Mouse (Mus musculus) embryonic facial prominence, embryonic 15.5 days (tissue): Measurements from ENCODE around the gene Krtap5-3. TPM values are rescaled to one million over a fixed set of nuclear protein-coding genes. Genes with fewer than 3 reads are reported as not detected.
"Not testable (repeated sequence)": the region's sequence is repeated elsewhere in the genome, so short reads cannot be mapped to it uniquely, and the experiment has no call there.

Experiments
- ATAC-seq: fragments of 200-750 bp; cut with Nextera tagmentation; 2 replicates; pipeline ENCODE4 v1.8.0; 2017; ENCODE audit warnings: low read depth, moderate TSS enrichment; ENCODE audit not compliant: insufficient number of reproducible peaks, low FRiP score, low TSS enrichment
- H3K27ac ChIP-seq: fragments of 300-500 bp; sonication (generic); replicated peaks from 2 replicates; pipeline ENCODE4 v1.5.1; 2015; ENCODE audit warnings: mild to moderate bottlenecking, inconsistent platforms
- H3K27me3 ChIP-seq: fragments of 300-500 bp; sonication (generic); 2 replicates; pipeline ENCODE4 v1.6.1; 2015; ENCODE audit warnings: inconsistent platforms
- H3K36me3 ChIP-seq: fragments of 300-500 bp; sonication (generic); 2 replicates; pipeline ENCODE4 v1.6.1; 2015; ENCODE audit warnings: mild to moderate bottlenecking, inconsistent platforms
- H3K4me1 ChIP-seq: fragments of 300-500 bp; sonication (generic); 2 replicates; pipeline ENCODE4 v1.6.1; 2015; ENCODE audit warnings: inconsistent platforms
- H3K4me2 ChIP-seq: fragments of 300-500 bp; sonication (generic); replicated peaks from 2 replicates; pipeline ENCODE4 v1.6.1; 2015; ENCODE audit warnings: mild to moderate bottlenecking, inconsistent platforms
- H3K4me3 ChIP-seq: fragments of 300-500 bp; sonication (generic); replicated peaks from 2 replicates; pipeline ENCODE4 v1.5.1; 2015; ENCODE audit warnings: mild to moderate bottlenecking, inconsistent platforms
- H3K9ac ChIP-seq: fragments of 300-500 bp; sonication (generic); 2 replicates; pipeline ENCODE4 v1.6.1; 2015; ENCODE audit warnings: inconsistent platforms
- H3K9me3 ChIP-seq: fragments of 300-500 bp; sonication (generic); replicated peaks from 2 replicates; pipeline ENCODE4 v1.6.1; 2016; ENCODE audit warnings: inconsistent platforms
- WGBS: fragments of 180-500 bp; shearing (Covaris S2); methylation state at CpG from one replicate; pipeline ENCODE4 v1.1.7; 2015; 5-methylcytosine and 5-hydroxymethylcytosine counted together
- polyA plus RNA-seq: library from polyadenylated mRNA; unstranded; fragments of >200 nt; fragmentation: Nextera tagmentation; extraction: Ambion mirVana; gene quantifications from 2 replicates; pipeline ENCODE4 v1.2.1, GENCODE M21; 2015

The Krtap5-3 gene
- 0.16 and 0.30 TPM in 2 replicates for polyA plus RNA-seq

DNA sequence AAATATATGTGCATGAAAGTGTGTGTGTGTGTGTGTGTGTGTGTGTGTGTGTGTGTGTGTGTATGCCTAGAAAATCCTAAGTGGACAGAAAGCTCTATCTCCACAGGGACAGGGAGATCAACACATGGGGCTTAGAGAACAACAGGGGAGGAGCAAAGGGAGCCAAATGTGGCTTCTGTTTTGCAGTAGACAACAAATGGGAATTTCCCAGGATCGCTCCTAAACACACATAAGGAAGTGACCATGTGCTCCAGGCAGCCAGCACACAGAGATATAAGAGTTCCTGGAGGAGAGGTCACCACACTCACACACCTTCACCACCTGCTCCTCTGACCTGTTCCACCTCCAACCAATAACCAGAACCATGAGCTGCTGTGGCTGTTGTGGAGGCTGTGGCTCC is at the start of gene Krtap5-3:
TSS of gene Krtap5-3 (plus strand) at position 301 of the 400 bp plus-strand sequence.
- Histone ChIP-seq H3K9me3 (no peaks in the 10 kb centered on the region), H3K4me2 (no peak within 1 kb of the TSS), H3K4me3 (no peak within 1 kb of the TSS), H3K4me1 (no peaks in the 10 kb centered on the region), H3K9ac (no peak within 1 kb of the TSS), H3K27ac (no peak within 1 kb of the TSS), H3K27me3 (no peaks in the 10 kb centered on the region), H3K36me3 (no peaks in the 10 kb centered on the region)
- no peak for ATAC-seq
- WGBS: 56% methylated on average over 1 of the region's 1 CpGs

DNA sequence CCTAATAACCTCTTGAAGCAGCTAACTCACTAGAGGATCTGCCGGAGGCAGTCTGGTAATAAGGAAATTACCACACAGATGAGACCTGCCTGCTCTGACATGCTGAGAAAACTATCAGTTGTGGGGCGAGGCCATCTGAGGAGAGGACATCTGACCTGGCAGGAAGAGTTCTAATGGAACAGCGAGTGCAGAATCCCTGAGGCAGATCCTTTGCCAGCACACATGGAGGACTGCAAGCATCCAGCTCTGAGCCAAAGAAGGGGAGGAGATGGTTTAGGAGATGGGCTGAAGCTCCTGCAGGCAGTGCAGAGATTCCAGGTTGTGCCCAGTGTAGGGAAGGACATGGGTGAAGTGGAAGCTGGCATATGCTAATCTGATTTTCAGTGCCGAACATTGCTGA is 49.0 kb upstream of the Krtap5-3 start:
- no peak overlapping the region for H3K4me3 ChIP-seq
- no peak overlapping the region for H3K27ac ChIP-seq
- ATAC-seq: no peak
- no peak overlapping the region for H3K4me2 ChIP-seq
- no peaks in the 10 kb centered on the region for H3K9me3 ChIP-seq
- no peaks in the 10 kb centered on the region for H3K4me1 ChIP-seq
- H3K9ac ChIP-seq: no peak overlapping the region
- H3K27me3 ChIP-seq: no peaks in the 10 kb centered on the region
- 73% methylated on average over 4 of the region's 4 CpGs for WGBS
- H3K36me3 ChIP-seq: no peaks in the 10 kb centered on the region

DNA sequence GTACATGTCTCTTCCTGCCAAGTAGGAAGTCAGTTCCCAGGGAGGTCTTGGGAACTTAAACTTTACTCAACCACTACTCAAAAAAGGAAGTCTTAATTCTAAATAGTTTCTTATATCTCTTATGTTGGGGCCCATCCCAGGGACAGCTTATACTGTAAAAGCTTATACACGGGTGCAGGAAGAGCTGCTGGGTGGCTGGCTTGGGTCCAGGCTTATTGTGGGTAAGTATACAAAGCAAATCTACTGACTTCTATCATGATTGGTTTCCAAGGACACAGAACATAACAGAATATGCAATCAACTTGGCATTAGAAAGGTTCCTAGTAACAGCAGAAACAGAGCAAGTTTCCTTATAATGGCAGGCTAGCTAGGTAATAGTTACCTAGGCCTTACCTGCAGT is 45.9 kb upstream of the Krtap5-3 start:
- no peak overlapping the region for H3K4me2 ChIP-seq
- 53% methylated on average over 1 of the region's 1 CpGs for WGBS
- H3K9ac ChIP-seq: no peak overlapping the region
- no peaks in the 10 kb centered on the region for H3K9me3 ChIP-seq
- H3K36me3 ChIP-seq: no peaks in the 10 kb centered on the region
- no peak for ATAC-seq
- no peak overlapping the region for H3K4me3 ChIP-seq
- H3K27ac ChIP-seq: no peak overlapping the region
- H3K4me1 ChIP-seq: no peaks in the 10 kb centered on the region
- no peaks in the 10 kb centered on the region for H3K27me3 ChIP-seq

DNA sequence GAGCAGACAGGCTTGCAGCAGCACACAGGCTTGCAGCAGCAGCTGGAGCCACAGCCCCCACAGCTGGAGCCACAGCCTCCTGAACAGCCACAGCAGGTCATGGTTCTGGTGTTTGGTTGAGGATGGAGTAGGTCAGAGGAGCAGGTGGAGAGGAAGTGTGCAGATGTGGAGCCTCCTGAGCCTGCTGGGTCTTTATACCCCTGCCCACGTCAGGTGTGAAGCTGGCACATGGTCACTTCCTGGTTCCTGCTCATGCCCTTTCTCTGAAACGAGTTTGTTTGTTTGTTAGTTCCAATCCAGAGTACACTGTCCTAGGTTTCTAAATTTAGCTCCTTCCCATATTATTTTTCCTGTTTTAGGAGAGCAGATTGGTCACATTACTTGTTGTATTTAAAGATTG is 44.2 kb upstream of the Krtap5-3 start, which contains the start of gene Gm29735:
TSS of gene Gm29735 (minus strand) at position 101 of the 400 bp plus-strand sequence.
- WGBS: 42% methylated on average over 2 of the region's 2 CpGs
- H3K4me1 ChIP-seq, H3K27ac ChIP-seq, H3K4me3 ChIP-seq, ATAC-seq, H3K9me3 ChIP-seq, H3K36me3 ChIP-seq, H3K27me3 ChIP-seq, H3K9ac ChIP-seq, H3K4me2 ChIP-seq: not testable (repeated sequence)

DNA sequence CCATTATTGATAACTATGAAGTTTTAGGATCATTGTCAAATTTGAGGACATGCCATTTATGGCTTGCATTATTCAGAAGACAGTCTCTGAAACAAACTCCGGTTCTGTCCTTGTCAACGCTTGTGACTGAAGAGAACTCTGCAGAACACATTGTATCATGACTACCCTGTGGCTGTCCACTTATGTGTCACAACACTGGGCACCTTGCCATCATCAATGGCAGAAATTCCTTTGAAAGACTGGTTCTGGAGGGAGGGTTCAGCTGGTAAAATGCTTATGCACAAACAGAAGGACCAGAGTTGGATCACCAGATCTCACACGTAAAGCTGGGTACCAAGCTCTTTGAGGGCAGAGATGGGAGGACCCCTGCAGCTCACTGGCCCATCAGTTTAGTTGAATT is 41.8 kb upstream of the Krtap5-3 start:
- no peak for ATAC-seq
- Histone ChIP-seq H3K27me3 (no peaks in the 10 kb centered on the region), H3K9me3 (no peaks in the 10 kb centered on the region), H3K27ac (no peak overlapping the region), H3K4me3 (no peak overlapping the region), H3K4me2 (no peak overlapping the region), H3K9ac (no peak overlapping the region), H3K4me1 (no peaks in the 10 kb centered on the region), H3K36me3 (no peaks in the 10 kb centered on the region)
- WGBS: 89% methylated on average over 3 of the region's 3 CpGs

DNA sequence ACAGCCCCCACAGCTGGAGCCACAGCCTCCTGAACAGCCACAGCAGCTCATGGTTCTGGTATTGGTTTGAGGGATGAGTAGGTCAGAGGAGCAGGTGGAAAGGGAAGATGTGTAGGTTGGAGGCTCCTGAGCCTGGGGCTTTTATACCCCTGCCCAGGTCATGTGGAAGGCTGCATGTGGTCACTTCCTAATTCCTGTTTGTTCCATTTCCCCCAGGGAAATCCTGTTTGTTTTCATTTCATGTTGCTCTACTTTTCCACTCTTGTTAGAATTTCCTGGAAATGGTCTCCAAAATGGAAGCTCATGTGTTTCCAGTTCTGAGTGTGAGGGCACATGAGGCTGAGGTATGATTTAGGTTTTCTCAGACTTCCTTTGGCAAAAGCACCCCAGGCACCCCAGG is 35.5 kb upstream of the Krtap5-3 start, which contains the start of gene Gm4553:
TSS of gene Gm4553 (minus strand) at position 101 of the 400 bp plus-strand sequence.
- not testable (repeated sequence) for ATAC-seq, H3K27me3 ChIP-seq, H3K9ac ChIP-seq, H3K4me2 ChIP-seq, H3K36me3 ChIP-seq, H3K9me3 ChIP-seq, H3K4me3 ChIP-seq, H3K27ac ChIP-seq, H3K4me1 ChIP-seq

DNA sequence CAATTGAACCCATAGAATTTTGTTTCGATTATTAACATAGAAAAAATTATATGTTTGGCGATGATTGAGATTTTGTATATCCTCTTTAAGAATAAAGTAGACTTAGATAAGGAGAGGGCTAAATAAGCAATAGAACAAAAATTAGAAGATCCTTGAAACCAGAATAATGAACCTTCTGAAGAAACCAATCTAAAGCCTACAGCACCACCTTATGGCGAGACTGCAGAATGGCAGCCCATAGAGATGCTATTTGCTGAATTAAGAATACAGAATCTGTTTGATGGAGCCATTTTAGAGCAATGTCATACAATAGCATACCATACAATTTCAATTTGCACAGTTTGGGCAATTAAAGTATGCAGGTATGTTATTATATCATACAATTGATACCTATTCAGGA is 31.3 kb upstream of the Krtap5-3 start:
- Histone ChIP-seq H3K27me3 (no peaks in the 10 kb centered on the region), H3K4me1 (no peaks in the 10 kb centered on the region), H3K9me3 (no peaks in the 10 kb centered on the region), H3K4me2 (no peak overlapping the region), H3K4me3 (no peak overlapping the region), H3K36me3 (no peaks in the 10 kb centered on the region), H3K9ac (no peak overlapping the region), H3K27ac (no peak overlapping the region)
- WGBS: 44% methylated on average over 3 of the region's 3 CpGs
- ATAC-seq: no peak

DNA sequence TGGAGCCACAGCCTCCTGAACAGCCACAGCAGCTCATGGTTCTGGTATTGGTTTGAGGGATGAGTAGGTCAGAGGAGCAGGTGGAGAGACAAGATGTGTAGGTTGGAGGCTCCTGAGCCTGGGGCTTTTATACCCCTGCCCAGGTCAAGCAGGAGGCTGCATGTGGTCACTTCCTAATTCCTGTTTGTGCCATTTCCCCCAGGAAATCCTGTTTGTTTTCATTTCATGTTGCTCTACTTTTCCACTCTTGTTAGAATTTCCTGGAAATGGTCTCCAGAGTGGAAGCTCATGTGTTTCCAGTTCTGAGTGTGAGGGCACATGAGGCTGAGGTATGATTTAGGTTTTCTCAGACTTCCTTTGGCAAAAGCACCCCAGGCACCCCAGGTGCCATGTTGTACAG is 25.3 kb upstream of the Krtap5-3 start, which contains the start of gene Krtap5-2:
TSS of gene Krtap5-2 (minus strand) at position 101 of the 400 bp plus-strand sequence.
- H3K36me3 ChIP-seq, H3K9ac ChIP-seq, ATAC-seq, H3K27ac ChIP-seq, H3K27me3 ChIP-seq, H3K9me3 ChIP-seq, H3K4me1 ChIP-seq, H3K4me2 ChIP-seq, H3K4me3 ChIP-seq: not testable (repeated sequence)

DNA sequence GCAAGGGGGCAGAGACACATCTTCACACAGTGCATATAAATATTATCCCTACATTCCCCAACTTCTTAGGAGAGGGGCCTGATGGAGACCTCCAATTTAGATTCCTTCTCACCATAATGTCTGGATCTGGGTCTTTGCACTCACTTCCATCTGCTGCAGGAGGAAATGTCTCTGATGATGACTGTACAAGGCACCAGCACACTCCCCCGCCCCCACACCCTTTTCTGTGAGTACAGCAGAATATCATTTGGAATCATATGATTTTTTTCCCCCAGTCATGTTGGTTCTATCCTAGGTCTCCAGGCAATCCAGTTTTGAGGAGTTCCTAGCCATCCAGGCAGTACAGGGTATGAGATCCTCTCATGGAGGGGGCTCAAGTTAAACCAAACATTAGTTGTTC is 22.5 kb upstream of the Krtap5-3 start:
- Histone ChIP-seq H3K27ac (no peak overlapping the region), H3K36me3 (no peaks in the 10 kb centered on the region), H3K27me3 (no peaks in the 10 kb centered on the region), H3K4me1 (no peaks in the 10 kb centered on the region), H3K4me2 (no peak overlapping the region), H3K9me3 (no peaks in the 10 kb centered on the region), H3K9ac (no peak overlapping the region), H3K4me3 (no peak overlapping the region)
- ATAC-seq: no peak
- WGBS: 81% methylated on average over 1 of the region's 1 CpGs

DNA sequence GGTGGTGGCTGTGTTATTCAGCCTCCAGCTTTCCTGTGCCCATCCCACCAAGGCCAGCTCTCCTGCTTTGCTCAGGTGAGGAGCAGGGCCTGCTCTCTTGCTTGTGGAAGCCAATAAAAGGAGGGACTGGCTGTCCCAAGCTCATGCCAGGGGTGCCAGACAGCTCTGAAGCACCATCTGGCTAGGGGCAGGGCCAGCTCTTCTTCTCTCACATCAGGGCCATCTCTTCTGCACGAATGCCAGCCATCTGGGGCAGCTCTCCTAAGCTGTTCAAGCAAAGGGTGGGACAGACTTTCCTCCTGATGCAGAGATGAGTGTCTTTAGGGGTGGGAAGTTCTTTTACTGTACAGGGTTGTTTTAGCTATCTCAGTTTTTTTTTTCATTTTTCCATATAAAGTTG is 20.1 kb upstream of the Krtap5-3 start:
- no peak for ATAC-seq
- Histone ChIP-seq H3K27me3 (no peaks in the 10 kb centered on the region), H3K4me3 (no peak overlapping the region), H3K36me3 (no peaks in the 10 kb centered on the region), H3K27ac (no peak overlapping the region), H3K4me2 (no peak overlapping the region), H3K9ac (no peak overlapping the region), H3K9me3 (no peaks in the 10 kb centered on the region), H3K4me1 (no peaks in the 10 kb centered on the region)
- 57% methylated on average over 1 of the region's 1 CpGs for WGBS

DNA sequence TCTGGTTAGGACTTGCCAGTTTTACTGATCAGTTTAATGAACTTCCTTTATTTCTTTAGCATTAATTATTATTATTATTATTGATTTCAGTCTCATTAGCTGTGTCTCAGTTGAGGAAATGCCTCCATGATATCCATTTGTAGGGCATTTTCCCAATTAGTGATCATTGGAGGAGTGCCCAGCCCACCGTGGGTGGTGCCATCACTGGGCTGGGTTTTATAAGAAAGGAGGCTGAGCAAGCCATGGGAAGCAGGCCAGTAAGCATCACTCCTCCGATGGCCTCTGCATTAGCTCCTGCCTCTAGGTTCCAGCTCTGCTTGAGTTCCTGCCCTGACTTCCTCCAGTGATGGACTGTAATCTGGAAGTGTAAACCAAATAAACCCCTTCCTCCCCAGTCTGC is 13.0 kb upstream of the Krtap5-3 start:
- H3K36me3 ChIP-seq: no peaks in the 10 kb centered on the region

DNA sequence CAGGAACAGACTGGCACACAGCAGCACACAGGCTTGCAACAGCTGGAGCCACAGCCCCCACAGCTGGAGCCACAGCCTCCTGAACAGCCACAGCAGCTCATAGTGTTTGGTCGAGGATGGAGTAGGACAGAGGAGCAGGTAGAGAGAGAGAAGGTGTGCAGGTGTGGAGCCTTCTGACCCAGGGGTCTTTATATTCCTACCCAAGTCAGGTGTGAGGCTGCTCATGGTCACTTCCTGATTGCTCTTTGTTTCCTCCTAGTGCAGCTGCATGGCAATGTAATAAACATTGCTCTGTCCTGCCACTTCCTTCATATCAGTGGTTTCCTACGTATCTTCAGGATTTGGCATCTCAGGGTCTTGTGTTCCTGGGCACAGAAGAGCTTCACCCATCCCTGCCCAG is 10.9 kb upstream of the Krtap5-3 start, which contains the start of gene Gm10153:
TSS of gene Gm10153 (minus strand) at position 101 of the 400 bp plus-strand sequence.
- Histone ChIP-seq H3K36me3 (no peaks in the 10 kb centered on the region), H3K9ac (no peak within 1 kb of the TSS), H3K27me3 (peaks cover 2% of the 10 kb centered on the region), H3K4me1 (no peaks in the 10 kb centered on the region), H3K4me3 (no peak within 1 kb of the TSS), H3K4me2 (no peak within 1 kb of the TSS), H3K9me3 (no peaks in the 10 kb centered on the region), H3K27ac (no peak within 1 kb of the TSS)
- WGBS: 46% methylated on average over 2 of the region's 2 CpGs
- no peak for ATAC-seq

More for the DNA sequence above, 13.0 kb upstream of the Krtap5-3 start:
- Histone ChIP-seq H3K9ac (no peak overlapping the region), H3K4me2 (no peak overlapping the region), H3K4me1 (no peaks in the 10 kb centered on the region), H3K9me3 (no peaks in the 10 kb centered on the region), H3K27me3 (peaks cover 2% of the 10 kb centered on the region), H3K27ac (no peak overlapping the region), H3K4me3 (no peak overlapping the region)
- WGBS: 64% methylated on average over 2 of the region's 2 CpGs
- ATAC-seq: no peak
